Mouse (Mus musculus): ENCODE data around the gene Flt3.

Gene Flt3

GRCm38 (mm10) chr5:147291764-147292505 lies 108.4 kb downstream of the Flt3 start:
- DNase-seq (ENCODE audit: low read depth, low spot score): no peak

- DNase-seq (ENCODE audit: low read depth, low spot score): no peak
Observed at GRCm38 (mm10) chr5:147284365-147284764, 115.9 kb downstream of the Flt3 start.
